In genomic region chrX:143518168-143518901, GRCm38 (mm10) we compare ENCODE assay signal across 7 mouse cellular contexts. TPM values are rescaled to one million over a fixed set of nuclear protein-coding genes. Genes with fewer than 3 reads are reported as not detected.
DNase-seq lines count a peak whose midpoint lies in the region; ATAC-seq and TF ChIP-seq lines count a peak whose summit lies in the region.

Pak3 (plus strand) TSS chrX:143518591.

- 20% methylated on average over 23 of the region's 23 CpGs for WGBS in hindbrain, embryonic 12.5 days
- 21% methylated on average over 23 of the region's 23 CpGs for WGBS in limb, embryonic 12.5 days
- 5% methylated on average over 23 of the region's 23 CpGs for WGBS in thymus, adult 2 months

- peaks cover 3% of the 10 kb centered on the region; the same call in 1 of the 2 replicates for H3K4me1 ChIP-seq in E14TG2a.4 (replicated peaks; ENCODE audit: low read depth, low read length)
- H3K4me1 ChIP-seq in hindbrain, embryonic 12.5 days: 0 out of 2 replicates have a peak, but pooled peaks cover 3% of the 10 kb centered on the region
- H3K4me1 ChIP-seq in limb, embryonic 12.5 days (replicated peaks): no peaks in the 10 kb centered on the region
- no peaks in the 10 kb centered on the region for H3K4me1 ChIP-seq in thymus, adult 2 months (replicated peaks; ENCODE audit: control insufficient read depth, insufficient read depth, low read length)

- peak within 1 kb of the TSS; percentile 49 for H3K4me2 ChIP-seq in hindbrain, embryonic 12.5 days (replicated peaks)
- peak within 1 kb of the TSS; percentile 59 for H3K4me2 ChIP-seq in limb, embryonic 12.5 days

- no peaks in the 10 kb centered on the region for H3K27me3 ChIP-seq in E14TG2a.4 (ENCODE audit: insufficient read depth, low read length)
- H3K27me3 ChIP-seq in hindbrain, embryonic 12.5 days: peaks cover 7% of the 10 kb centered on the region; the same call in 1 of the 2 replicates
- peaks cover 32% of the 10 kb centered on the region for H3K27me3 ChIP-seq in limb, embryonic 12.5 days
- no peaks in the 10 kb centered on the region for H3K27me3 ChIP-seq in thymus, adult 2 months (ENCODE audit: control insufficient read depth, insufficient read depth, low read length)

- peak; percentile 89 for ATAC-seq in hindbrain, embryonic 12.5 days (ENCODE audit: low FRiP score)
- peak; percentile 37; the same call in 1 of the 2 replicates for ATAC-seq in limb, embryonic 12.5 days (ENCODE audit: insufficient number of reproducible peaks, insufficient read depth, low FRiP score, low TSS enrichment, low read depth)

- H3K9ac ChIP-seq in hindbrain, embryonic 12.5 days: peak within 1 kb of the TSS; percentile 62
- peak within 1 kb of the TSS; percentile 51 for H3K9ac ChIP-seq in limb, embryonic 12.5 days (replicated peaks)

- no peaks in the 10 kb centered on the region for H3K36me3 ChIP-seq in E14TG2a.4 (ENCODE audit: insufficient read depth, low read length)
- H3K36me3 ChIP-seq in hindbrain, embryonic 12.5 days: no peaks in the 10 kb centered on the region
- no peaks in the 10 kb centered on the region for H3K36me3 ChIP-seq in limb, embryonic 12.5 days
- no peaks in the 10 kb centered on the region for H3K36me3 ChIP-seq in thymus, adult 2 months (ENCODE audit: control insufficient read depth, insufficient read depth, low read length)

- H3K4me3 ChIP-seq in E14TG2a.4 (replicated peaks; ENCODE audit: low read length): peak within 1 kb of the TSS; percentile 68
- H3K4me3 ChIP-seq in hindbrain, embryonic 12.5 days: peak within 1 kb of the TSS; percentile 43
- peak within 1 kb of the TSS; percentile 43 for H3K4me3 ChIP-seq in limb, embryonic 12.5 days (replicated peaks)
- H3K4me3 ChIP-seq in thymus, adult 2 months (ENCODE audit: control insufficient read depth, insufficient read depth, low read length): no peak within 1 kb of the TSS

- TF ChIP-seq CTCF in E14TG2a.4 (conservative IDR thresholded peaks at IDR 0.05; ENCODE audit: low read length): no peak
- TF ChIP-seq CTCF in thymus, adult 2 months (IDR thresholded peaks at IDR 0.05; ENCODE audit: borderline replicate concordance, control insufficient read depth, extremely low read depth, insufficient read depth, low read length, poor library complexity): no peak

- H3K27ac ChIP-seq in hindbrain, embryonic 12.5 days: peak within 1 kb of the TSS; percentile 90
- H3K27ac ChIP-seq in limb, embryonic 12.5 days: no peak within 1 kb of the TSS; the same call in 1 of the 2 replicates
- H3K27ac ChIP-seq in thymus, adult 2 months (ENCODE audit: control insufficient read depth, insufficient read depth, low read length): no peak within 1 kb of the TSS

- no peak for TF ChIP-seq POLR2A in thymus, adult 2 months (IDR thresholded peaks at IDR 0.05; ENCODE audit: control insufficient read depth, extremely low read depth, insufficient read depth, low read length, poor library complexity)

- no peaks in the 10 kb centered on the region for H3K9me3 ChIP-seq in E14TG2a.4 (ENCODE audit: low read length)
- no peaks in the 10 kb centered on the region for H3K9me3 ChIP-seq in hindbrain, embryonic 12.5 days (replicated peaks)
- H3K9me3 ChIP-seq in limb, embryonic 12.5 days: no peaks in the 10 kb centered on the region

- DNase-seq in NIH3T3 (ENCODE audit: low read depth): peak; percentile 67
- peak; percentile 30 for DNase-seq in embryo, embryonic 11 days
- DNase-seq in right cerebral cortex, postnatal 14 days: peak; percentile 39
- no peak for DNase-seq in thymus, adult 2 months

RNA-seq across cellular contexts. Expression of gene Pak3, which starts in this region (rescaled TPM):
- polyA plus RNA-seq in hindbrain, embryonic 12.5 days (2016; fragmentation: Nextera tagmentation; extraction: Ambion mirVana): 81.5 and 97.9 TPM in 2 replicates
- polyA plus RNA-seq in limb, embryonic 12.5 days (2016; fragmentation: Nextera tagmentation; extraction: Ambion mirVana): 14.0 and 16.8 TPM in 2 replicates
- polyA plus RNA-seq in thymus, adult 2 months (2012; rRNA removed): 0.84 and 1.1 TPM in 2 replicates
